Mouse (Mus musculus): ENCODE results near the gene Hbb-bt.
"Not testable (repeated sequence)": the region's sequence is repeated elsewhere in the genome, so short reads cannot be mapped to it uniquely, and the experiment has no call there.

Gene Hbb-bt

DNA sequence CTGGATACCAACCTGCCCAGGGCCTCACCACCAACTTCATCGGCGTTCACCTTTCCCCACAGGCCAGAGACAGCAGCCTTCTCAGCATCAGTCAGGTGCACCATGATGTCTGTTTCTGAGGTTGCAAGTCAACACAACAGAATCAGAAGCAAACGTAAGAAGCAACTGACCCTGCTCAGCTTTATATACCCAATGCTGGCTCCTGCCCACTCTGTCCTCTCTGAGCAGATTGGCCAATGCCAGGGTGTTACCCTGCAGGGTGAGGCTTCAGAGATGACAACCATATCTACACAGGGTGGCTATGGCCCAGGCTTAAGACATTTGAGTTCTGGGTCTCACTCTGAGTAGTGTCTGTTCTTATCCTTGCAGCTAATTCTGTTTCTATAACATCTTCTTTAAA is at the start of gene Hbb-bt:
Hbb-bt (minus strand) TSS at position 231 of the 400 bp plus-strand sequence.
- in situ Hi-C loops (cut with MboI, MseI), result no loop called here

- in situ Hi-C loops (cut with MboI, MseI), result no loop called here
These were observed 47.7 kb upstream of the Hbb-bt start for GRCm38 (mm10) chr7:103861531-103861930.

- in situ Hi-C loops (cut with MboI, MseI), result no loop called here
These were observed 47.1 kb upstream of the Hbb-bt start for GRCm38 (mm10) chr7:103860855-103861254.

GRCm38 (mm10) chr7:103859076-103859475 is 45.3 kb upstream of the Hbb-bt start:
- in situ Hi-C loops (cut with MboI, MseI), result no loop called here

DNA sequence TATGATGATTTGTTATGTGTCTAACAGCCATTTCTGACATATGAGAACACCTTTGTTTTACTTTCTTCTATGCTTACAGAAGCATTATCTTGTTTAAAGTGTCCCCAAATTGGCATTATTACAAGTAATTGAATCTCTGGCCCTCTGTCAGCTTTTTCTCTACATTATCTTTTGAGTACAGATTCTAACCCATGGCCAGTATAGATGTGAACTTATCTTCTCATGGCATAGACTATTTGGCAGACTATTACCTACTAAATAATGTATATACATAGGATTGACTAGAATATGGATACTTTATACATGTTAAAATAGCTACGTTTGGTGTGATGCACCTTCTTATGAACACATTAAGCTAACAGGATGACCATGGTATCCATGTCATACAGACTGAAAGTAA is 40.9 kb upstream of the Hbb-bt start:
- in situ Hi-C loops (cut with MboI, MseI), result no loop called here

DNA sequence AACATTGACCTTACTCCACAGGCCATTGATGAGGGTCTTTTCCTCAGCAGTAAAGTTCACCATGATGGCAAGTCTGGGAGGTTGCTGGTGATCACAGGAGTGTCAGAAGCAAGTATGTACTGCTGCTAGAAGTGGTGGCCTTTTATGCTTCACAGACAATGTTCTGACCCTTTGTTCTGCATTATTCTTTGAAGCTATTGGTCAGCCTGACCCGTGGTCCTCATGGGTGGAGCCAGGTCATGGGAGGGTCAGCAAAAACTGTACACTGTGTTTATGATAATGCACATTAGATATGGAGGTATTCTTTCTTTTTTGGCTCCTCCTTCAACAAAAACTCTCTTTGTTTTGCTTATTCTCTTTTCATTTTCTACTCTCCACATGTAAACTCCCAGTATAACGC is 39.3 kb upstream of the Hbb-bt start, which contains the start of gene Hbb-y:
Hbb-y (minus strand) TSS at position 127 of the 400 bp plus-strand sequence.
- in situ Hi-C loops (cut with MboI, MseI), result no loop called here

- in situ Hi-C loops (cut with MboI, MseI), result no loop called here
These were observed 30.9 kb upstream of the Hbb-bt start for GRCm38 (mm10) chr7:103844525-103845325.

GRCm38 (mm10) chr7:103843034-103843433 is 29.2 kb upstream of the Hbb-bt start, which contains the start of gene Hbb-bh1:
Gene Hbb-bh1, minus strand, starts transcription at chr7:103843164.
- in situ Hi-C loops (cut with MboI, MseI), result no loop called here

DNA sequence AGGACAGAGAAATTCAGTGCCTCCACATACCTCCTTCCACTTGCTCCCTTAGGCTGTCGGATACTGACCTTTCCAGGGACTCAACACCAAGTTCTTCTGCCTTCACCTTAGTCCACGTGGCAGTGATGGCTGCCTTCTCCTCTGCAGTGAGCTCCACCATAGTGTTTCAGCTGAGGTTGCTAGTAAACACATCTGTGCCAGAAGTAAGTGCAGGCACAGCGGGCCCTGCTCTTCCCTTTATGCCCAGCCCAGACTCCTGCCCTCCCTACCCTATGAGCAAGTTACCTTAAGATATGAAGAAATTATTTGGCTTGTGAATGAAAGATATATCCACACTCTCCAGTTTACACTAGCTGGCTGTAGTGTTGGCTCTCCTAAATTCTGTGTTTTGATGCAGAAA is 26.5 kb upstream of the Hbb-bt start, which contains the start of gene Hbb-bh2:
Hbb-bh2 (minus strand) TSS at position 253 of the 400 bp plus-strand sequence.
- in situ Hi-C loops (cut with MboI, MseI), result no loop called here

- in situ Hi-C loops (cut with MboI, MseI), result no loop called here
These were observed 14.0 kb upstream of the Hbb-bt start, which contains the start of gene Hbb-bs for GRCm38 (mm10) chr7:103827808-103828207. Gene Hbb-bs, minus strand, starts transcription at chr7:103828096.

DNA sequence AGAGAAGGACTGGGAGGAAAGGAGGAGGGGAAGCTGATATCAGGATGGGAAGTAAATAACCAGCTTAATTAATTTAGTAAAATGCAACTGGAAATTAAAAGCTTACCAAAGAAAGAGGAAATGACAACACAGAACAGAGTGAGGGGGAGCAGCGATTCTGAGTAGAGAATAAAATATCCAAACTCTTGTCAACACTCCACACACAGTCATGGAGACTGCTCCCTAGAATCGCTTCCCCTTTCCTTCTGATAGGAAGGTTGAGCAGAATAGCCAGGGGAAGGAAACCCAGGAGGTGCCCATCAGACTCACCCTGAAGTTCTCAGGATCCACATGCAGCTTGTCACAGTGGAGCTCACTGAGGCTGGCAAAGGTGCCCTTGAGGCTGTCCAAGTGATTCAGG is 13.3 kb upstream of the Hbb-bt start:
- in situ Hi-C loops (cut with MboI, MseI), result not testable (repeated sequence)

DNA sequence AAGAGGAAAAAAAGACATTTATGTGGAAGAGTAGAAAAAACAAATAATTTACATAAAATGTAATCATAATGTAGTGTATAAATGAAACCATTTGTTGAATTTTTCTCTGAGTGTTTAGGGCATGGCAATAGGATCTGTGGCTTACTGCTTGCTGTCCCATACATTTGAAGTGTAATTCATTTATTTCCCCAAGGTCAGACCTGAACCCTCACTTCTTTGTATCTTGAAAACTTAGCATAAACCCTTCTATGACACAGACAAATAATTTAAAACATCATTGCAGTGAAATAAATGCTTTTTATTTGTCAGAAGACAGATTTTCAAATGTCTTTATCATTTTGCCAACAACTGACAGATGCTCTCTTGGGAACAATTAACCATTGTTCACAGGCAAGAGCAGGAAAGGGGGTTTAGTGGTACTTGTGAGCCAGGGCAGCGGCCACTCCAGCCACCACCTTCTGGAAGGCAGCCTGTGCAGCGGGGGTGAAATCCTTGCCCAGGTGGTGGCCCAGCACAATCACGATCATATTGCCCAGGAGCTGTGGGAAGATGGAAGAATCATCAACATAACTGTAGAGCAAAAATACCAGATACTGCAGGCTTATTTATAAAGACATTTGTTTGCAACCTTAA is 12.6 kb upstream of the Hbb-bt start:
- in situ Hi-C loops (cut with MboI, MseI), result no loop called here

- in situ Hi-C loops (cut with MboI, MseI), result no loop called here
These were observed 11.9 kb upstream of the Hbb-bt start for GRCm38 (mm10) chr7:103825536-103826254.

GRCm38 (mm10) chr7:103824597-103824996 is 10.8 kb upstream of the Hbb-bt start:
- in situ Hi-C loops (cut with MboI, MseI), result no loop called here

DNA sequence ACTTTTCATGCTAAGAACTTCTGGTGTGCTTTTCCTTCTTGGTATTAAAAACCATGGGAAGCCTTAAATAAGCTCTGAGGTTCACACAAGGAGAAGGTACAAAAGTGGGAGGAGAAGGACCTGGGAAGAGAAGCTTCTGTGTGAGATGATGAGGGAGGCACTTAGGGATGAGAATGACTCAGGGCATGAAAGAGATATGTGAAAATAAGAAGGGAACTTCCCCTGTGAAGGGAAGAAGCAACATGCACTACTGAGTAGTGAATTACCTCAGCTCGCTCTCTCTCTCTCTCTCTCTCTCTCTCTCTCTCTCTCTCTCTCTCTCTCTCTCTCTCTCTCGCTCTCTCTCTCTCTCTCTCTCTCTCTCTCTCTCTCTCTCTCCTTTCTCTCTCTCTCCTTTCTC is 1.3 kb upstream of the Hbb-bt start:
- in situ Hi-C loops (cut with MboI, MseI), result not testable (repeated sequence)

GRCm38 (mm10) chr7:103813152-103813551 is 644 bp downstream of the Hbb-bt start:
- in situ Hi-C loops (cut with MboI, MseI), result not testable (repeated sequence)

GRCm38 (mm10) chr7:103812174-103812573 is 1.6 kb downstream of the Hbb-bt start:
- in situ Hi-C loops (cut with MboI, MseI), result no loop called here

GRCm38 (mm10) chr7:103811223-103811845 is 2.5 kb downstream of the Hbb-bt start:
- in situ Hi-C loops (cut with MboI, MseI), result no loop called here

DNA sequence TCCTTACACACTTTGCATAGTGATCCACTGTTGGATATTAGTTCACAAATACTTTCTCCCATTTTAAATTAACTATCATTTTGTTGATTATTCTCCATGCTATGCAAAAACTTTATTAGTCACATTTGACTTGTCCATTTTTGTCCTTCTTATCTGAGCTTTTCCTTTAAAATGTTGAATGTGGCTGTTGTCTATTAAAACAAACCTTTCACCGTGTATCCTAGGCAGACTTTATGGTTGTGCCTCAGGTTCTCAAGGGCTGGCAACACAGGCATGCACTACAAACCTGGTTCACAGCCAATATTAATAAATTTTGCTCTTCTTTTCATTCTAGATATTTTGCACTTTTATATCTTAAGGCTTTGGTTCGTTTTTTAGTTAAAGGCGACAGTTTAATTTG is 3.0 kb downstream of the Hbb-bt start:
- in situ Hi-C loops (cut with MboI, MseI), result no loop called here

DNA sequence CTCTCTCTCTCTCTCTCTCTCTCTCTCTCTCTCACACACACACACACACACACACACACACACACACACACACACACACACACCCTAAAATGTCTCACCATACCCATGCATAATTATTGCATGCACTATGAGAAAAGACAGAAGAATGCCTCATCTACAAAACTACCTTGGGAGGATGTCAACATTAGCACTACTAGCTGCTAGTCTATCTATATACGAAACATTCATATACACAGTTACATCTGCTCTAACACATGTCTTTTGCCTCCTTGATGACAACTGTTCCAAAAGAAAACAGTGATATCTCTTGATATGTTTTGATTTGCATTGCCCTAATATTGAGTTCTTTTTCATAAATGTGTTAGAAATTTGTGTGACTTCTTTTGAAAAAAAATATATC is 3.5 kb downstream of the Hbb-bt start:
- in situ Hi-C loops (cut with MboI, MseI), result no loop called here

- in situ Hi-C loops (cut with MboI, MseI), result no loop called here
These were observed 4.0 kb downstream of the Hbb-bt start for GRCm38 (mm10) chr7:103809801-103810155.
